Mouse (Mus musculus): ENCODE results near the gene Kcnj4. TPM values are rescaled to one million over a fixed set of nuclear protein-coding genes. Genes with fewer than 3 reads are reported as not detected.

Gene Kcnj4
- not detected for total RNA-seq (2021)
- long read RNA-seq, experiment 1 = 0 reads
- long read RNA-seq, experiment 2 = 0 reads

GRCm38 (mm10) chr15:79504707-79505452 is at the start of gene Kcnj4:
TSS of gene Kcnj4 (minus strand) at chr15:79505241.
- intact Hi-C loops (cut with DNase I) = no loop called here
- DNase-seq = no peak

DNA sequence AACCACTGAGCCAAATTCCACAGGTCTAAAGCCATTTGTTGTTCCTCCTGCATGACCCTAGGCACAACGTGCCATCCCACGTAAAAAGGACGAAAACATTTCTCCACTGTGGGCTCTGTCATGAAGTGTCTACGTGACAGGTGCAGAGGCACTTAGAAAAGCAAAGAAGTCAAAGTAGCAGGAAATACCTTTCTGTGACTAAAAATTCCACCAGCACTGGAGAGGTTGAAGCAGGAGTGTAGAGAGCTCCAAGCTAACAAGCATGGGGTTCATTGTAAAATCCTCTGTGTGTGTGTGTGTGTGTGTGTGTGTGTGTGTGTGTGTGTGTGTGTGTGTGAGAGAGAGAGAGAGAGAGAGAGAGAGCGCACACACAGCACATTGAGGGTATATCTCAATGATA is 47.5 kb upstream of the Kcnj4 start:
- DNase-seq = no peak
- intact Hi-C loops (cut with DNase I) = no loop called here

DNA sequence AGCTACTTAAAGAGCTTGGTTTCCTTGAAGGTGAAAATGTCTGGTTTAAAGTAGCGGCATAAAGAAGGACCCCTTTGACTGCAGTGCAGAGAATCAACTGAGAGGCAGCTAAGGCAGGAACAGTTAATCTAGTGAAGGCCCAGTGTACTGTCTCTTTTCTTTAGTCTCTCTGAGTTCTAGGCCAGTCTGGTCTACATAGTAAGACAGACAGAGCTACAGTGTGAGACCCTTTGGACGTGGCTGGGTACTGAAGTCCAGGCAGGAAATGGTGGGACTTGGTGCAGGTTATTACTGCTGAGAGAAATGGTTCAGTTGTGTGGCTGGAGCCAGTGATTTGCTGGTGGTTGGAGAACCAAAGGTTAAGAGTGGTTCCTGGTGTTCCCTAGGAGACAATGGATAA is 43.2 kb upstream of the Kcnj4 start:
- intact Hi-C loops (cut with DNase I) = no loop called here
- DNase-seq = no peak

DNA sequence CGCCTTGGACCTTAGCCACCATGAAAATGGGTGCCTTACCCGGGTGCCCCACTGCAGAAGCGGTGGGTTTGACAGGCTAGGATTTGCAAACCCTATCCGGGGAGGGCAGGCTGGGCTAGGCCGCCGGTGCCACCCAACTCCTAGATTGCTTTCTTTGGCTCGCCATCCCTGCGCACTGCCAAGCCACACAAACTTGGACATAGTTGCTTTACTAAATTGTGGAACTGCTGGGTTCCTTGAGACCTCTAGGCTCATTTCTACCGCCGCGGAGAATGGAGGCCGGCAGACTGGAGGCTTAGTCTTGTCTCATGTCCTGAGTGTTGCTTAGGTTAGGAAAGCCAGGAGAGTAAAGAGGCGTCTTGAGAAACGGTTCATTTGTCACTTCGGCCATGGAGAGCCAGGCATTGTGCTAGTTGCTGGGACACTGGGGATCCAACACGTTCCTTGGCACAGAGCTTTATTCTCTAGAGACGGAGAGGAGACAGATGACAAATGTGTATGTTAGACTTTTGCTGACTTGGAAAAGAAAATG is 42.3 kb upstream of the Kcnj4 start:
- intact Hi-C loops (cut with DNase I) = no loop called here
- no peak for DNase-seq

DNA sequence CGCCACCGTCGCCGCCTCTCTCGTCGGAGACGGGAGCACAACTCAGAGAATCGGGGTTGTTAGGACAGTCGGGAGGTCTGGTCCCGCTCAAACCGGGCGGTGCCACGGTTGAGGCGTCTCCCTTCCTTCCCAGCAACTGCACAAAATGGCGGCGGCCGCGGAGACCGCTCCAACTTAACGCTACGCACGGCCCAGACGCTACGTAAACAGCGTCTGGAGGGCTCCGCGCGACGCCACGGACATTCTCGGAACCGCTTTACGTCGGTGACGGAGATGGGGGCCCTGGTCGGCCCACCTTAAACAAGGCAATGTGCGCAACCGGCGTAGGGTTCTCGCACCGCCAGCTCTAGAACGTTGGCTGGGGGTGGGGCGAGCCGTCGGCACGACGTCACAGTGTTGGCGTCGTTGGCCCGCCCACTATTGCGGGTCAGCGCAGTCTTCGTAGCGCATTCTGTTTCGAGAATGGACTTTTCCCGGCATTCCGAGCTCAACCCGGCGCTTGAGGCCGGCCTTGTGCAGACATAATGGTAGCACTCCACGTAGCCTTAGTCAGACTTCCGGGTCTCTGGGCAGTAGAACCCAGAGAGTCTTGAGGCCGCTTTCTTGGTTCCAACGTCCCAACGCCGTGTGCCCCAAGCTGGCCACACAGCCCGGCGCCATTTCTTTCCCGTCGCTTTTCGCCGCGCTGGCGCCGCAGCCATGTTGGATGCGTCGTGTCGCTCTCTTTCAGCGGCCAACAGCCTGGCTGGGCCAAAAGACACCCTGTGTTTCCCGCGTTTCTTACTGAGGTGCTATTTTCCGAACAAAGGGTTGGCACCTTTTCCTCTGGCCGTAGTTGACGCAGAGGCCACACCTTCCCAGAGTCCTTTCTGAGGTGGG is 41.6 kb upstream of the Kcnj4 start, which contains the start of gene Ddx17:
Ddx17 (minus strand) TSS at position 332 of the 879 bp plus-strand sequence.
- peak; percentile 97 to 99 for DNase-seq
- intact Hi-C loops (cut with DNase I) = no loop called here

DNA sequence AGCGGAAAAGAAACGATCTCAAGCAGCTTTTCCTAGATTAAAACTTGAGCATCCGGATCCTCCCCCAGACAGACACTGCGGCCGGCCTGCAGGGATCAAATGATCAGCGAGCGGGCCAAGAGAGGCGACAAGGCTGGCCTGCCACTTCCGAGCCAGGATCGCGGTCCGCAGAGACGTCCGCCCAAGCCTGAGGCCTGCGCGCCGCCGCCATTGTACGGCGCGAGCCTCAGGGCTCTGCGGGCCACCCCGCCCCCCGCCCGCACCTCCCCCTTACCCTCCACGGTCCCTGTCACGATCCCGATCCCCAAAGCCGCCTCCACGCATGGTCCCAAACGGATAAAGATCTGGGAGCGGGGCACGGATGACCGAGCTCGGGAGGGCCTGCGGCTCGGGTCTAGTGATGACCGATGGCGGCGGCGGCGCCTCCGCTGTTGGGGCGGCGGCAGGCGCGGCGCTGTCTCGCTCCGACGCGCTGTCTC is 40.9 kb upstream of the Kcnj4 start:
- peak; percentile 73 to 76 for DNase-seq
- intact Hi-C loops (cut with DNase I) = loop anchor here (2.0 kb wide), 1 partner anchor 17 kb away; no protein-coding TSS in a partner anchor

DNA sequence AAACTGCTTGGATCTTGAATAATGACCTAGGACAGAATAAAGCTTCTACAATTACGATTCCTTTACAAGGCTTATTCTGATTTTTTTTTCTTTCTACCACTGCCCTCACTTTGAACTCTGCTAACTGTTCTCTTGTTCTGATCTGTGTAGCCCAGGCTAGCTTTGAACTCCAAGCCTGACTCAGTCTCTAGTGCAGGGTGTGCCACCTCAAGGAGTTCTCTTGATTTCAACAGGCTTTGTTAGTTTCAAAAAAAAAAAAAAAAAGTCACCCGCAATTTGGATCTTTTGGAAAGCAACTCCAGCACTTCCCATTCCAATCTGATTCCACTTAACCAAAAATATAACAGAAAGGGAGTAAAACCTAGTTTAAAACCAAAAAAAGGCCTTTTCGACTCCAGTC is 40.5 kb upstream of the Kcnj4 start:
- intact Hi-C loops (cut with DNase I) = loop anchor here (2.0 kb wide), 1 partner anchor 17 kb away; no protein-coding TSS in a partner anchor
- DNase-seq = no peak

DNA sequence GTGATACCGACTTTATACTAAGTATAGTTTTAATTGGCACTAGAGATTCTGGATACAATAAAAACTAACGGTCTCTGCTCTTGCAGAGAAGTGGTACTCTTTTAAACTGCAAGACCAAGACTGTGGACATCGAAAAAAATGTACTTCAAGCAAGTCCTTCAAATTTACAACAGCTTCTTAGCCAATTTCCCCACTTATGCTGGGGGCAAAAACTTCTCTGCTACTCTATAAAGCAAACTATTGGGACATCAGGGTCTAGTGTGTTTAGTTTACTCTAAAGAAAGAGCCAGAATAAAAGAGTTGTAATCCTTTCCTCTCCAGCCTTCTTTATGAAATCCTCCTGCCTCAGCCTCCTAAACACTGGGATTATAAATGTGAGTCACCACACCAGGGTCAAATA is 38.9 kb upstream of the Kcnj4 start:
- no peak for DNase-seq
- intact Hi-C loops (cut with DNase I) = loop anchor here (2.0 kb wide), 1 partner anchor 15 kb away; no protein-coding TSS in a partner anchor

DNA sequence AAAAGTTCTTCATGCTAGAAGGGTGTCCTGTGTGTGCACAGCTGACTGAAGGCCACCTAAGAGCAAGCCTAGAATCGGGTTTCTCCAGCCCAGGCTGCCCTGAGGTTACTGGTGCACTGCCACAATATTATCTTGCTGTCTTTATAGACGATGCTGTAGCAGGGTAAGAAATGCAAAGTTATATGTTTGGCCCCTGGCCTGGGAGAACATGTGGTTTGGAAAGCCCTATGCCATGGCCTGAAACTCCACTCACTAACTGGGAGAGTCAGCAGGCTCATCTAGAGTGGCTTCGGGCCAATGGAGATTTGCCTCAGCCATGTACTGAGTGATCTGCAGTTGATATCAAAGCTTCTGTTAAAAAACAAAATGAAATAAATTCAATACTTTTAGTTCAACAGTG is 28.8 kb upstream of the Kcnj4 start:
- DNase-seq = no peak
- intact Hi-C loops (cut with DNase I) = no loop called here

- DNase-seq = peak in 1 of 2 experiments; percentile 37
- intact Hi-C loops (cut with DNase I) = loop anchor here (2.0 kb wide), 1 partner anchor 15 kb away; no protein-coding TSS in a partner anchor
These were observed 24.9 kb upstream of the Kcnj4 start for GRCm38 (mm10) chr15:79529935-79530334.

- intact Hi-C loops (cut with DNase I) = loop anchor here (2.0 kb wide), 1 partner anchor 17 kb away; no protein-coding TSS in a partner anchor
- DNase-seq = no peak
These were observed 23.1 kb upstream of the Kcnj4 start for GRCm38 (mm10) chr15:79527991-79528639.

- DNase-seq = peak in 1 of 2 experiments; percentile 56
- intact Hi-C loops (cut with DNase I) = no loop called here
These were observed 22.2 kb upstream of the Kcnj4 start for GRCm38 (mm10) chr15:79527192-79527591.

DNA sequence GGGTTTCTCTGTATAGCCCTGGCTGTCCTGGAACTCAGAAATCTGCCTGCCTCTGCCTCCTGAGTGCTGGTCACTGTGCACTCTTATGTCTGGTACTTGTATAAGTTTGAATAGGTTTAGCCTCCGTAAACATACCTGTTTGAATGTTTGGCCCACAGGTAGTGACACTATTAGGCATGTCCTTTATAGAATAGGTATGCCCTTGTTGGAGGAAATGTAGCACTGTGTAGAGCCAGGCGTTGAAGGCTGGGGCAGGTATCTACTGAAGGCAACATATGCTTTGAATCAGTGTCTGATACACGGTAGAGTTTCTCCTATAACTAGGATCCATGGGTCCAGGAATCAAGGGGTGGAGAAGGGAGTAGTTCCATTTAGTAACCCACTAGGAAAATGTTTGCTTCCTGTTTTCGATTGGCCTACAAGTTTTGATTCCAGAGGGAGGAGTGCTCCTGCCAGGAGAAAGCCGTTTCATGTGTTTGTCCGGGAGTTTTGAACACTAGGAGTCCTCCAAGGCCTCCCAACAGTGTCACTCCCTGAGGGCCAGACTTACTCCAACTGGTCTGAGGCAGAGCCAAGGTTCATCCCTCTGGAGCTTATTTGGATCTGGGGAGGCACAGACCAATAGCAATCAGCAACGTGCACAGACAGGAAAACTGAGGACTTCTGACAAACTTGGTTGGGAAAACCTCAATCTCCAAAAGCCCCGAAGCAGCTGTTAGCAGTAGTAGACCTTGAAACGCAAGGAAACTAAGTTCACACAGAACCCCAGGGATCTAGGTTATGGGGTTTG is 21.1 kb upstream of the Kcnj4 start:
- intact Hi-C loops (cut with DNase I) = no loop called here
- no peak for DNase-seq

DNA sequence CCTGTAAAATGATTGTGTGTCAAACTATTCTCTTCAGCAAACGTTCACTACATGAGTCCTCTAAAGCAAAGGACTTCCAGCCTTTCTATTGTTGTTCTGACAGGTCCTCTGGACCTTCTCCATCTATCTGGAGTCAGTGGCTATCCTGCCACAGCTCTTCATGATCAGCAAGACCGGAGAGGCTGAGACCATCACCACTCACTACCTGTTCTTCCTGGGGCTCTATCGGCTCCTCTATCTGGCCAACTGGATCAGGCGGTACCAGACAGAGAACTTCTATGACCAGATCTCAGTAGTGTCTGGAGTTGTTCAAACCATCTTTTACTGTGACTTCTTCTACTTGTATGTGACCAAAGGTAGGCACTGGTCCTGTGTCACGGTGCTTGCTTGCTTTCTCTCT is 20.5 kb upstream of the Kcnj4 start:
- intact Hi-C loops (cut with DNase I) = no loop called here
- DNase-seq = no peak

DNA sequence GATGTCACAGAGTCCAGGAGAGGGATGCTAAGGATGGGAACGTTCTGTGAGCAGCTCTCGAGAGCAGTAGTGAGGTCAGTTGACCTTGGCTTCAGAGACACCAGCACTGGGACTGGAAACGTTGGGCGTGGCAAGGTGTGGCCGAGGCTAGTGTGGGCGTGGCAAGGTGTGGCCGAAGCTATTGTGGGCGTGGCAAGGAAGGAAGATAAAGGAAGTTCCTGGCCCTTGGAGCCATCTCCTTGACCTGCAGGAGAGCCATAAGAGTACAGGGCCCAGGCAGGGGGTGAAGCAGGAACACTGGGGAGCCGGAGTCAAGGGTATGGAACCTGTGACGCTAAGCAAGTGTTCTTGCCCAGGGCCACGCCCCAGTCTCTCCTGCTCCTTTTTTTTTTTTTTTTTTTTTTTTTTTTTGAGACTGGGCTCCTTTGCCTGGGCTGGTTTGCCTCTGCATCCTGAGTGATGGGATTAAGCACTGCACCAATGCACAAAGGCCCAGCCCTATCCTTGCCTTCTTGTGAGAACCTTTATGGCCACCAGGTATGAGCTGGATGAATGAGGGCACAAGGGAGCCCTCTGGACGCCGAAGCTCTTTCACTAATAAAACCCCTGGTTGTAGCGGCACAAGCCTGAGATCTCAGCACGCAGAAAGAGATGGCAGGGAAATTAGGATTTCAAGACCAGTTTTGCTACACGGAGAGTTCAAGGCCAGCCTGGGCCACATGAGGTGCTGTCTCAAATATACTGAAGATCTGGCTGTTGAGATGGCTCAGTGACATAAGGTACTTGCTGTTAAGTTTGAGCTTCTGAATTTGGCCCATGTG is 14.6 kb upstream of the Kcnj4 start:
- DNase-seq = peak in 1 of 2 experiments; percentile 12
- intact Hi-C loops (cut with DNase I) = no loop called here

- intact Hi-C loops (cut with DNase I) = no loop called here
- DNase-seq = no peak
These were observed 13.5 kb upstream of the Kcnj4 start for GRCm38 (mm10) chr15:79518571-79518970.

DNA sequence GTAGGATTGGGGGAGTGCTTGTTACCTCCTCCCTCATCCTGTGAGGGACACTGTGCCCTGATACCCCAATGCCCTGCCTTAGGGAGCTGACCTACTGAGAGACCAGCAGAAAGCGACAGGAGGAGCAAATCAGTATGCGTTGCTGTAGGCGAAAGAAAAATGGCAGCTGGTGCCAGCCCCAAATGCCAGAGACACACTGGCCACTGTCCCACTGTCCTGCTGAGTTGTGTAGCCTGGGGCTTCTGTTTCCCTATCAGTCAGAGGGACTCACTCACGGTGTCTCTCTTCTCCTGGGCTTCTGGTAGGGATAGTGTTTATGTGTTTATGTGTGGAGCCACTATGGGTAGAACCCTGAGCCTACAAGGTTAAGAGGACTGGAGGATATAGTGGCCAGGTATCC is 12.7 kb upstream of the Kcnj4 start:
- DNase-seq = no peak
- intact Hi-C loops (cut with DNase I) = no loop called here
